In the genomic region with DNA sequence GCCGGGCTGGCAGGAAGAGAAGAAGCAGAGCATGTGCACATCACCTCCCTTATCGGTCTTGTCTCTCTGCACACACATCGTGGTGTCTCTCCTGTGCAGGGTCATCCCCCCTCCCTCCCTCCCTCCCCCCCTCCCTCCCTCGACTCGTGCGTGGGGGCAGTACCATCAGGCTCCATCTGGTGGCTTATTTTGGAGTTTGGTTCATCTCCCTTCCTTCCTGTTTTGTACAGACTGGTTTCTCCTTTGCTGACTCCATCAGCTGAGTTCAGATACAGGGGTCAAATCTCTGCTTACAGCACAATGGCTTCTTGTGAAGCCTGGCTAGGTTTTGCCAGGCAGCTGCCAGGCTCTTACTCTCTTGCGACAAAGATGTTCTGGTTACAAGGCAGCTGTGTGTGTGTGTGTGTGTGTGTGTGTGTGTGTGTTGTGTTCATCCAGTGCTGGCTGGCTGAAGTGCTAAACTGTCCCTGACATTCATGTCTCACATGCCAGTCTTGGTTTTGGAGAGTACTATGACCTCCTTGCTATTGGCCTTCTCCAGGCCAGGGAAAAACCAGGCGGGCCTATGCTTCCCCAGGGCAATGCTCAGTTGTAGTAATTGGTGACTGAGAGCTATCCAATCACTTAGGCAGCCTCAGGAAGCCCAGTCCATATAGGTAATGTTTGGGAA, we compare ENCODE assay signal across 8 mouse cellular contexts. TPM values are rescaled to one million over a fixed set of nuclear protein-coding genes. Genes with fewer than 3 reads are reported as not detected.
DNase-seq lines count a peak whose midpoint lies in the region; ATAC-seq lines count a peak whose summit lies in the region.

No protein-coding gene starts in this region.

- peak; percentile 9 for DNase-seq in retina, adult 2 months (ENCODE audit: low read depth, low spot score)
- DNase-seq in retina, embryonic 14.5 days (ENCODE audit: low spot score) = no peak
- peak; percentile 23 for DNase-seq in embryo, embryonic 11 days
- no peak for DNase-seq in frontal cortex, postnatal 10 days (ENCODE audit: low spot score in 2 of 2)
- no peak for DNase-seq in c-Kit-positive CD71-positive TER-119-positive erythroid progenitor cells, embryonic 14.5 days (ENCODE audit: low spot score)

- no peaks in the 10 kb centered on the region for H3K9me3 ChIP-seq in heart, embryonic 16.5 days (replicated peaks; ENCODE audit: control insufficient read depth, low read length)
- no peaks in the 10 kb centered on the region for H3K9me3 ChIP-seq in heart, embryonic 11.5 days (replicated peaks; ENCODE audit: control insufficient read depth, low read length)

- H3K4me3 ChIP-seq in heart, embryonic 16.5 days (ENCODE audit: low read length) = no peak overlapping the region
- no peak overlapping the region for H3K4me3 ChIP-seq in heart, embryonic 11.5 days (ENCODE audit: low read depth, low read length)

- H3K27ac ChIP-seq in heart, embryonic 16.5 days (ENCODE audit: low read length) = 0 out of 2 replicates have a peak overlapping the region, but pooled peaks have one; percentile 18
- no peak overlapping the region for H3K27ac ChIP-seq in heart, embryonic 11.5 days (ENCODE audit: low read depth, low read length)

- peaks cover 12% of the 10 kb centered on the region for H3K4me1 ChIP-seq in heart, embryonic 16.5 days (ENCODE audit: control insufficient read depth, insufficient read depth, low read length)
- H3K4me1 ChIP-seq in heart, embryonic 11.5 days (ENCODE audit: control insufficient read depth, insufficient read depth, low read length) = peaks cover 8% of the 10 kb centered on the region; the same call in 1 of the 2 replicates

- no peaks in the 10 kb centered on the region for H3K27me3 ChIP-seq in heart, embryonic 16.5 days (ENCODE audit: control insufficient read depth, insufficient read depth, low read length)
- H3K27me3 ChIP-seq in heart, embryonic 11.5 days (ENCODE audit: control insufficient read depth, insufficient read depth, low read length) = no peaks in the 10 kb centered on the region

- WGBS in heart, embryonic 16.5 days = 28% methylated on average over 8 of the region's 8 CpGs
- WGBS in heart, embryonic 11.5 days (ENCODE audit: insufficient replicate concordance) = 21% methylated on average over 8 of the region's 8 CpGs

- peak; percentile 54 for ATAC-seq in heart, embryonic 16.5 days (replicated peaks; ENCODE audit: extremely low read depth, insufficient read depth, low FRiP score)
- ATAC-seq in heart, embryonic 11.5 days (replicated peaks; ENCODE audit: insufficient number of reproducible peaks, low FRiP score, low TSS enrichment) = no peak
- peak; percentile 80 for ATAC-seq in neutrophil, adult 5-6 weeks (ENCODE audit: extremely low read depth, insufficient number of reproducible peaks, low FRiP score, poor library complexity, severe bottlenecking)

- no peak overlapping the region for H3K4me2 ChIP-seq in heart, embryonic 16.5 days (ENCODE audit: low read depth, low read length)
- H3K4me2 ChIP-seq in heart, embryonic 11.5 days = no peak overlapping the region; the same call in 1 of the 2 replicates

- no peak overlapping the region for H3K9ac ChIP-seq in heart, embryonic 16.5 days (ENCODE audit: low read length)
- no peak overlapping the region for H3K9ac ChIP-seq in heart, embryonic 11.5 days (ENCODE audit: low read depth, low read length)

- H3K36me3 ChIP-seq in heart, embryonic 16.5 days (ENCODE audit: control insufficient read depth, insufficient read depth) = no peaks in the 10 kb centered on the region
- no peaks in the 10 kb centered on the region for H3K36me3 ChIP-seq in heart, embryonic 11.5 days (ENCODE audit: control insufficient read depth, insufficient read depth, low read length)

RNA-seq across cellular contexts. Expression of a gene that starts 4.7 kb away (rescaled TPM):
- 1.9 and 2.0 TPM in 2 replicates for polyA plus RNA-seq in heart, embryonic 16.5 days (2015; fragmentation: Nextera tagmentation; extraction: Ambion mirVana)
- polyA plus RNA-seq in heart, embryonic 11.5 days (2014; fragmentation: Nextera tagmentation; extraction: Ambion mirVana) = 1.1 and 1.2 TPM in 2 replicates
- total RNA-seq in neutrophil, adult 5-6 weeks (2017) = 80.9 and 83.6 TPM in 2 replicates

Comparison
In these comparisons a context has a peak if more than half of its experiments do, and no peak if none do; other contexts are left out.
1. DNase-seq: peak in retina, adult 2 months (single experiment) and embryo, embryonic 11 days (single experiment); none in retina, embryonic 14.5 days (single experiment), frontal cortex, postnatal 10 days (0 of 2) and c-Kit-positive CD71-positive TER-119-positive erythroid progenitor cells, embryonic 14.5 days (single experiment).